Mouse (Mus musculus) intestine, postnatal 0 days (tissue): ENCODE measurements at regions not wholly inside any gene's neighbourhood (a gene's known extent, or its start where the extent isn't known, plus 50 kb on each side); places are given as distances from the start of the nearest gene placed in this dataset.

Source experiments
- ATAC-seq: fragments of 200-750 bp; cut with Nextera tagmentation; 2 replicates; pipeline ENCODE4 v1.8.0; 2017; ENCODE audit warnings: mild to moderate bottlenecking, moderate TSS enrichment, moderate library complexity
- H3K27ac ChIP-seq: fragments of 300-500 bp; sonication (generic); 2 replicates; pipeline ENCODE4 v1.5.1; 2014; ENCODE audit warnings: mild to moderate bottlenecking, low read depth, low read length, moderate library complexity
- H3K27me3 ChIP-seq: fragments of 300-500 bp; sonication (generic); replicated peaks from 2 replicates; pipeline ENCODE4 v1.6.1; 2014; ENCODE audit warnings: low read length, mixed read lengths; ENCODE audit not compliant: control insufficient read depth, insufficient read depth
- H3K36me3 ChIP-seq: fragments of 300-500 bp; sonication (generic); 2 replicates; pipeline ENCODE4 v1.6.1; 2014; ENCODE audit warnings: mild to moderate bottlenecking, moderate library complexity; ENCODE audit not compliant: control insufficient read depth, insufficient read depth
- H3K4me1 ChIP-seq: fragments of 300-500 bp; sonication (generic); replicated peaks from 2 replicates; pipeline ENCODE4 v1.6.1; 2014; ENCODE audit warnings: antibody characterized with exemption, low read length, mixed read lengths; ENCODE audit not compliant: control insufficient read depth, insufficient read depth
- H3K4me2 ChIP-seq: fragments of 300-500 bp; sonication (generic); replicated peaks from 2 replicates; pipeline ENCODE4 v1.6.1; 2014; ENCODE audit warnings: low read depth, mild to moderate bottlenecking, moderate library complexity
- H3K4me3 ChIP-seq: fragments of 300-500 bp; sonication (generic); 2 replicates; pipeline ENCODE4 v1.5.1; 2014; ENCODE audit warnings: low read depth, low read length
- H3K9ac ChIP-seq: fragments of 300-500 bp; sonication (generic); 2 replicates; pipeline ENCODE4 v1.6.1; 2014; ENCODE audit warnings: mild to moderate bottlenecking, low read depth, low read length
- H3K9me3 ChIP-seq: fragments of 300-500 bp; sonication (generic); 2 replicates; pipeline ENCODE4 v1.6.1; 2016; ENCODE audit warnings: mixed run types; ENCODE audit not compliant: control insufficient read depth
- CTCF ChIP-seq: sonication (generic); IDR thresholded peaks from 2 replicates; pipeline ENCODE4 v1.5.1; 2016; ENCODE audit warnings: low read depth, mild to moderate bottlenecking, control low read depth, antibody characterized with exemption, moderate library complexity
- WGBS: fragments of 180-500 bp; shearing (Covaris S2); extraction: QIAGEN DNeasy Blood & Tissue Kit; methylation state at CpG from one replicate; pipeline ENCODE4 v1.1.7; 2014; 5-methylcytosine and 5-hydroxymethylcytosine counted together

GRCm38 (mm10) chr2:124930719-124931118, 137.2 kb upstream of the Slc24a5 start:
- Histone ChIP-seq H3K27me3 (no peaks in the 10 kb centered on the region), H3K4me1 (no peaks in the 10 kb centered on the region), H3K4me3 (no peak overlapping the region), H3K9ac (no peak overlapping the region), H3K9me3 (no peaks in the 10 kb centered on the region), H3K4me2 (no peak overlapping the region), H3K36me3 (no peaks in the 10 kb centered on the region), H3K27ac (no peak overlapping the region)
- TF ChIP-seq CTCF, result no peak
- no peak for ATAC-seq
- WGBS, result 77% methylated on average over 7 of the region's 7 CpGs

GRCm38 (mm10) chr2:124932566-124932965, 135.4 kb upstream of the Slc24a5 start:
- no peak for ATAC-seq
- Histone ChIP-seq H3K9ac (no peak overlapping the region), H3K4me3 (no peak overlapping the region), H3K27ac (no peak overlapping the region), H3K4me1 (no peaks in the 10 kb centered on the region), H3K9me3 (no peaks in the 10 kb centered on the region), H3K27me3 (no peaks in the 10 kb centered on the region), H3K4me2 (no peak overlapping the region), H3K36me3 (no peaks in the 10 kb centered on the region)
- TF ChIP-seq CTCF, result no peak
- 65% methylated on average over 6 of the region's 6 CpGs for WGBS

GRCm38 (mm10) chr2:124933876-124934275, 134.0 kb upstream of the Slc24a5 start:
- Histone ChIP-seq H3K27me3 (no peaks in the 10 kb centered on the region), H3K27ac (no peak overlapping the region), H3K4me3 (no peak overlapping the region), H3K9ac (no peak overlapping the region), H3K4me1 (no peaks in the 10 kb centered on the region), H3K9me3 (no peaks in the 10 kb centered on the region), H3K36me3 (no peaks in the 10 kb centered on the region), H3K4me2 (no peak overlapping the region)
- no peak for TF ChIP-seq CTCF
- 74% methylated on average over 1 of the region's 1 CpGs for WGBS
- no peak for ATAC-seq

DNA sequence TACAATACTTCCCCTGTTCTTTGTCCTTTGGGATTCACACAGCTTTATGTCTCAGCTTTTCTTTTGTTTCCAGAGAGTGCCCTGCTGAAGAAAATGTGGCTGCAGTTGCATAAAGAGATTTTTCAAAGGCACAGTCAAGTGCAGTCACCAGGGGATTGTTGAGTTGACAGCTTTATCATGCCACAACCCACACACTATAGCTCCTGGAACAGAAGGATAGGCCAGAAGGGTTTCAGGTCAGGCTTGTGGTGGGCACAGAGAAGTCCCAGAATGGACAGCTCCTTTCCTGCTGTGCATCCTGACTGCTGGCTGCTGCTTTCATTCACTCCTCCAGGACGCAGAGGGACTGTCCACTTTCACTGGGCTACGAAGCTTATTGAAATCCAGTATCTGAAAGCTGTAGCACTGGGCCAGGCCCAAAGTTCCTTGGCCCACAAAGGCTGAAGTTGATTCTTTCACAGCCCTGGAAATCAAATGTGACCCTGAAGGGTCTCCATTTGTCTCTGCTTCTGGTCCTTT, 119.6 kb upstream of the Slc24a5 start:
- Histone ChIP-seq H3K9ac (no peak overlapping the region), H3K27ac (no peak overlapping the region), H3K4me3 (no peak overlapping the region), H3K4me2 (no peak overlapping the region), H3K4me1 (no peaks in the 10 kb centered on the region), H3K36me3 (no peaks in the 10 kb centered on the region), H3K9me3 (no peaks in the 10 kb centered on the region), H3K27me3 (no peaks in the 10 kb centered on the region)
- ATAC-seq, result no peak
- TF ChIP-seq CTCF, result no peak
- WGBS, result 49% methylated on average over 2 of the region's 2 CpGs

- Histone ChIP-seq H3K9ac (no peak overlapping the region), H3K4me2 (no peak overlapping the region), H3K4me1 (no peaks in the 10 kb centered on the region), H3K27ac (no peak overlapping the region), H3K36me3 (no peaks in the 10 kb centered on the region), H3K27me3 (no peaks in the 10 kb centered on the region), H3K4me3 (no peak overlapping the region), H3K9me3 (no peaks in the 10 kb centered on the region)
- ATAC-seq, result no peak
- 47% methylated on average over 9 of the region's 9 CpGs for WGBS
- no peak for TF ChIP-seq CTCF
Measured at GRCm38 (mm10) chr2:124948812-124949211, 119.1 kb upstream of the Slc24a5 start.

DNA sequence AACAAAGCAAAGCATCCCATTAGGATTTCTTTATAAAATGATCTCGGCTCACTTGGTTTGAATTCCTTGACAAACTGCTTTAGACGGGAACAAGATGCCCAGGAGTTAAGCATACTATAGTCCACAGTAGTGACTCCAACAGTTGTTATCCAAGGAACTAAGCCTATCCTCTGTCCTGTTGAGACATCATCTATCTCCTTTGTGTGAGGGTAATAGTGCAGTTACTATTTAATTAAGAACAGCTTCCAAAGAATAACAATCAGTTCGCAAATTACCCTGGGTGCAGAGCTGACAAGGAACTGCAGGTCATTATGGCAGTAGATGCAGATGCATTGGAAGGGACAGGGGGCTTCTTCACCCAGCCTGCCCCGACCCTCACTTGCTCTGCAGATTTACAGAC, 115.7 kb upstream of the Slc24a5 start:
- Histone ChIP-seq H3K4me3 (no peak overlapping the region), H3K9ac (no peak overlapping the region), H3K4me2 (no peak overlapping the region), H3K36me3 (no peaks in the 10 kb centered on the region), H3K27me3 (no peaks in the 10 kb centered on the region), H3K27ac (no peak overlapping the region), H3K4me1 (no peaks in the 10 kb centered on the region), H3K9me3 (no peaks in the 10 kb centered on the region)
- 69% methylated on average over 4 of the region's 4 CpGs for whole genome bisulfite sequencing
- no peak for ATAC-seq
- no peak for TF ChIP-seq CTCF

DNA sequence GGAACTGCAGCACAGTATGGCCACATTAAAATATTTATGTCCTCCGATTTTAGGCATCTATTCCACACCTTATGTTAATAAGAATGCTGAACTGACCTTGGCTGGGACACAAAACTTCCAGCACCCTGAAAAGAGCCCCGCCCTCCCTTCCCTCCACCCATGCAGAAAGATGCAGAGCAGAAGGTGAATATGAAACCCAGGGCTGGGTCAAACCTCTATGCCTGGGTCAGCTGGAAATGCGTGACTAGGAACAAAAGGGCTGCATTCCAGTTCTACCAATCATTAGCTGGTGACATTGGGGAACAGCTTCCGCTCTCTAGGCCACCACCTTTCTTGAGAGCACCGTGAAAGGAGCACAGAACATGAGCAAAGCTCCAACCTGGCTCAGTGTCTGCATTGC, 114.9 kb upstream of the Slc24a5 start:
- no peak overlapping the region for H3K4me3 ChIP-seq
- no peaks in the 10 kb centered on the region for H3K27me3 ChIP-seq
- no peaks in the 10 kb centered on the region for H3K36me3 ChIP-seq
- H3K9me3 ChIP-seq, result no peaks in the 10 kb centered on the region
- H3K4me1 ChIP-seq, result no peaks in the 10 kb centered on the region
- WGBS, result 65% methylated on average over 5 of the region's 5 CpGs
- H3K27ac ChIP-seq, result no peak overlapping the region
- TF ChIP-seq CTCF, result no peak
- no peak for ATAC-seq
- H3K4me2 ChIP-seq, result no peak overlapping the region
- H3K9ac ChIP-seq, result no peak overlapping the region
